Mouse (Mus musculus): ENCODE results near the gene Runx2.

Runx2 gene

DNA sequence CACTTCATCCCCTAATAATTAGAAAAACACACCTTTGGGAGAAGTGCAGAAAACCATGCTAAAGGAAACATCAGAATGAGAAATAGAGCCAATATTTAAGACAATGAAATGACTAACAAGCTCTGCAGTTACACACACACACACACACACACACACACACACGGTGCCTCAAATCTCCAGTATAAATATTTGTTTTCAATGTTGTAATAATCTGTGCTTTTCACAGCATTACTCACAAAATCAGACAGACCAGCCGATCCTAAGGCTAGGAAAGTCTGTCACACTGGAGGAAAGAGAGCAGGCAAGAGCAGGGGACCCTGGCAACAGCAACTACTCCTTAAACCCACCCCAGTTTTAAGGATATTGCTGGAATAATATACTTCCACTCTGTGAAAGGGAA lies 196.9 kb downstream of the Runx2 start:
- CTCF ChIA-PET, result interaction anchor here in 1 of 4 experiments (0.7 kb wide), 1 partner anchor 21 kb away, joined by 4 read pairs; no protein-coding TSS in a partner anchor
- POLR2A ChIA-PET, result interaction anchor here in 1 of 4 experiments (0.6 to 1.2 kb wide), 2 partner anchors 16 to 41 kb away, joined by 3 to 4 read pairs; no protein-coding TSS in a partner anchor

DNA sequence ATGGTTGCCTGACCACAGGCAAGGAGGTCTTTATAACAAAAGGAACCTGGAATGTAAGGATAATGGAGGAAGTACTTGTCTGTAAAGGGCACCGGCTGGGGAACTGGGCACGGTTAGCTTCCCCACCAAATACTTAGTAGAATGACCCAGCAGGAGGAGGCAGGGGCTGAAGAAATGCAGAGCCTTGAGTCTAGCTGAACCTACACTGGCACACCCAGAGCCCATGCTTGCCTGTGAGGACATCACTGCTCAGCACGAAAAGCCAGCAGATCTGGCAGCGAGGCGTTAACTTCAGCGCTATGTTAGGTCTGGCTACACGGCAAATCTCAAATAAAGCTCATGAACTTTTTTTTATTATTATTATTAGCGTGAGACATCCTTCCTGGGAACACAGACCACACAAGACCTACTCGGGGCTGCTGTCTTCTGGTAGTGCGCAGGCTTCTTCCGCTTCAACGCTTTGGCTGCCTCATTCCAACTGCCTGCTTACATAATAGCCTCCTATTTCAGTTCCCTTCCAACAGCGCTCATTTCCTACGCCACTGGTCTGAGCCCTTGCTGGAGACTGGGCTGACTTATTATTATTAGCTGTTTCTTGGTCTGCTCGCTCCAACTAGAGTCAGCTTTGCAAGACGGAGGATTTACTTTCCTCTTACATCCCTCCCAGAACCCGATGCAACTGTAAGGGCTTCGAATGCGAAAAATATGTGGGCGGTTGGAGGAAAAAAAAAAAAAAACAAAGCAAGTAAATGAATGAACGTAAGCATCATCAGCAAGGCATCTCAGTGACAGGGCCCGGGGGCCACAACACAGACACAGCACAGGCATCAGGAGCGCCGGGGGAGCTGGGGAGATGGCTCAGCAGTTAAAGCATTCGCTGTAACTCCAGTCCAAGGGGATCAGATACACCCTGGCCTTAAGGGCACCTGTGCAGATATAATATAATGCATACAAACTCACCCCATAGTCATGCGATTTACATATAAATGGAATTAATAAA lies 200.6 kb downstream of the Runx2 start:
- POLR2A ChIA-PET, result interaction anchor here in 2 of 4 experiments (0.6 to 0.7 kb wide), 2 partner anchors 80 to 105 kb away, joined by 3 to 4 read pairs; no protein-coding TSS in a partner anchor
- CTCF ChIA-PET, result interaction anchor here in 1 of 4 experiments (0.6 kb wide), 1 partner anchor 1153 kb away, joined by 5 read pairs; no protein-coding TSS in a partner anchor

DNA sequence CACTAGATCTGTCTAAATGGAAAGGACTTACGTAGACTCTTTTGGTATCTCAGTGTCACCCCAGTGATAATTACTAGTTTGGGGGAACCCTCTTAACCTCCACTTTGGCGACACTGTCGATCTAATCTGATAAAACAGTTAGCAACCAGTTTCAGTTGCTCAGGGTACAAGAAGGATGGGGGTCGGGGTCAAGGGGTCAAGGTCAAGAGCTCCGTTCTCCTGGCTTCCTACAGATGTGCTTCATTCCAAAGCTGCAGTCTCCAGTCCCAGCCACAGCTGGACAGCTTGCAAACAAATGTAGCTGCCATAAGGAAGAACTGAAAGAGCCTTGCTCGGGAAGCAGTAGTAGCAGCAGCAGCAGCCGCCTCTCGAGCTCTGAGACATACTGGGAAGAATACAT lies 202.0 kb downstream of the Runx2 start:
- POLR2A ChIA-PET, result interaction anchor here in 2 of 4 experiments (0.6 to 0.8 kb wide), 2 partner anchors 10 to 170 kb away, joined by 3 read pairs; no protein-coding TSS in a partner anchor
- CTCF ChIA-PET, result no interaction called here

DNA sequence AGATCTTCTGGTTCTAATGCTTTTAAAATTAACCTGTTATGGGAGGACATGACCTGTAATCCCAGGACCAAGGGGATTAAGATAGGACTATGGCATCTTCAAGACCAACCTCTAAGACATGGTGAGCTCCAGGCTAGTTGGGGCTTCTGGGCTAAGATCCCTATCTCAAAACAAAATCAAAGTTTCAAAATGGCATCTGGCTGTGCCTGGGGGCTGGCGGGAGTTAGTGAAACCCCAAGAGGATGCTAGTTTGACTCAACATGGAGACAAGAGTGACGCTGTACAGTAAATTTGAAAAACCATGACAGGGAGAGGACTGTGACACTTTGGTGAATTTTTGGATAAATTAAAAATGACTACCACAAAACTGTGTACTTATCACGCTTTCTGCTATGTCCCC lies 202.6 kb downstream of the Runx2 start:
- POLR2A ChIA-PET, result no interaction called here
- CTCF ChIA-PET, result no interaction called here

DNA sequence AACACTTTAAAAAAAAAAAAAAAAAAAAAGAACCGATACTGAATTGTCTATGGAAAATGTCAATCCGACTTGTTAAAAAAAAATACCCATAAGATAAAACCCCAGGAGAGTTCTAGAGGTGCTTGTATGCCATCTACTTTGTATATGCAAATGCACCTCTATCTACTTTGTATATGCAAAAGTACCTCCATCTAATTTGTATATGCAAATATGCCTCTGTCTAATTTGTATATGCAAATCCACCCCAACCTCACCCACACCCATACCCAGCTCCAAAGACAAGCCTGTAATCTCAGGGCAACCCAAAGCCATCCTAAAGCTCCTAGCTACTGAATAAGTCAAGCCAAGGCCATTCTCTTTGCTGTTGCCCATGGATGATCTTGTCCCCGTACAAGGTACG lies 203.1 kb downstream of the Runx2 start:
- POLR2A ChIA-PET, result interaction anchor here in 1 of 4 experiments (0.7 kb wide), 1 partner anchor 408 kb away, joined by 3 read pairs; no protein-coding TSS in a partner anchor
- CTCF ChIA-PET, result no interaction called here

DNA sequence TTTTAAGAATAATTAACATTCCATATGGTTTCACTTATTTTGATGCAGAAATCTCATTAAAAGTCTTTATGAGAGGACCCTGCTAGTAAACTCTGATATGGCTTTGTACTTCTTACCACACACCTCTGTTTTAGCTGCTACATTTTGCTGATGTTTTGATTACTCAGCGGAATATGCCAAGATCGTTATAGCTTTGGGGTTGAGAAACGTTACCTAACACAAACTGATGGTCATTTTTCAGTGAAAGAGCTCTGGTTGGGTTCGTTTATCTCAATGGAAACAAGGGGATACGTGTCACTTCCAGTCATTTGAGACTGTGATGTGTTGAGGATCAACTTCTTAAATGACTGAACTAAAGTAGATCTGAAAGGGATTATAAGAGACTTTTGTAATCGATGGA lies 203.8 kb downstream of the Runx2 start:
- CTCF ChIA-PET, result no interaction called here
- POLR2A ChIA-PET, result interaction anchor here in 1 of 4 experiments (0.7 kb wide), 1 partner anchor 409 kb away, joined by 3 read pairs; no protein-coding TSS in a partner anchor

DNA sequence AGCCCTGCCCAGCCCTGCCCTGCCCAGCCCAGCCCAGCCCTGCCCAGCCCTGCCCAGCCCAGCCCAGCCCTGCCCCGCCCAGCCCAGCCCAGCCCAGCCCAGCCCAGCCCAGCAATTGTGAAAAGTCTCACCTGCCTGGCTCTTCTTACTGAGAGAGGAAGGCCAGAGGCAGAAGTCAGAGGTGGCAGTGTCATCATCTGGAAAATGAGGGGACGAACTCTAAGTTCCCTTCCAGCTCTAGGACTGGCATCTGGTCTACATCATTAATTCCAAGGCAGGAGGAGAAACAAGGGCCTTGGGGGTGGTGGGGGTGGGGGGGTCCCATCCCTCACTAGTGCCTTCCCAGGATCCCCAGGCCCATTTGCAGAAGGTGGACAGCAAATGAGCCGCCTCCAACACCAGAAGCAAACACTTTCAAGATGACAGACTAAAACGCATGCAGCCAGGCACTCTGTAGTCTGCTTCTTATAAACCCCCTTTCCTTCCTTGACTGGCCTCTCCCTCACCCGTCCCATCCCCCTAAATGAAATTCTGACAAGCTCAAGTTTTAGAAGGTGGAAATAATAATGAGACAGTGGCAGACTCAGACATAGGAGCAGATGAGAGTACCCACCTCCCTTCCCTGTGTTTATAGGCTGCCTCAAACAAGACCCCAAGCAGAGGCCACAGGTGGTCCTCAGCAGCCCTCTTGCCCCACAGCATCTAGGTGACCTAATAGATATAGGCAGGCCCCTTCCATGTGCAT lies 204.5 kb downstream of the Runx2 start:
- ChIA-PET POLR2A (no interaction called here), CTCF (no interaction called here)

DNA sequence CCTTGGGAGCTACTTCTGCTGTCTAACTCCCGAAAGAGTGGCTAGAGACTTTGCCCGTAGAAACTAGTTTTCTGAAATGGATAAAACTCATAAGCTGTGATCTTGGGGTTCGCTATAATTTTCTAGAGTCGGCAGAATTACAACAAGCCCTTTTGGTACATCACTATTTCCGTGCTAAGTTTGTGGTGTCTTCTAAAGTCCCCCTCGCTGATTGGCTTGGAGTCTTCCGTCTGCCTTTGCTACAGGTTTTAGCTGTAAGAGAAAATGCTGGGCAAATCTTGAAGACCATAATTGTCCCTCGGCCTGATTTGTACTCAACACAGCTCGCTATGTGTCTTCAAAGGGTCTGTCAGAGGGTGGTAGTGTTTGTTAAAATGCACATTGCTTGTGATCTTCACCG lies 205.2 kb downstream of the Runx2 start:
- POLR2A ChIA-PET, result no interaction called here
- CTCF ChIA-PET, result no interaction called here

DNA sequence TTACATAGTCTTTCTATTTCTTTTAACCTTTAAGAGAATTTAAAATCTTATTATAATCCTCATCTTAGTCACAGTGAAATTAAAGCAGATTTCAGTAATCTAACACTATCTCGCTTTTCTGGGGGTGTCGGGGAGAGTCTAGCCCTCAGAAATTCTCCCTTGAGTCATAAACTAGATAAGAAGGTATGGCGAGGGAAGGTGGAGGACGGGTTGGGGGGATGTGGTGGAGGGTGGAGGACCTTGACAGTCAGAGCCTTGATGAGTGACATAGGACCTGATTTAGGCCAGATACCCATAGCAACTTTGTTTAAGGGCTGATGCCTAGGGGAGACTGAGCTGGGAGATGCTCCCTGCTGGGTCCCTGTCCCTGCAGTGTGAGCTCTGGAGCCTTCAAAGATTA lies 205.7 kb downstream of the Runx2 start:
- POLR2A ChIA-PET, result no interaction called here
- CTCF ChIA-PET, result no interaction called here

DNA sequence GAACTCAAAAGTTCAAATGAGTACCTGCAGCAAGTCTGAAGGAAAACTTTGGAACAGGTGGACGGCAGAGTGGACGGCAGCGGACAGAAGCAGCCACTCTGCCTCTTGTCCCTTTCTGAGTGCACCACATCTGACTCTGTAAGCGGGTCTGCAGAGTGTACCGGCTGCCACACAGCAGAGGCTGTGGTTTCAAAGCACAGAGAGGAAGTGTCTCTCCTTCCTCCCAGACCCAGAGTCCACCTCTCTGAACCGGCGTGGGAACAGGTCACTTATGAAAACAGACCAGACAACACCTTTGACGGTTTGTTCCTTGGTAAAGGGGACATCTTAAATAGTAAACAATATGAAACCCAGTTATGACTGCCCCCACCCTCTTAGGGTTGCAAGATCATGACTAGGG lies 207.2 kb downstream of the Runx2 start:
- POLR2A ChIA-PET, result no interaction called here
- CTCF ChIA-PET, result no interaction called here

DNA sequence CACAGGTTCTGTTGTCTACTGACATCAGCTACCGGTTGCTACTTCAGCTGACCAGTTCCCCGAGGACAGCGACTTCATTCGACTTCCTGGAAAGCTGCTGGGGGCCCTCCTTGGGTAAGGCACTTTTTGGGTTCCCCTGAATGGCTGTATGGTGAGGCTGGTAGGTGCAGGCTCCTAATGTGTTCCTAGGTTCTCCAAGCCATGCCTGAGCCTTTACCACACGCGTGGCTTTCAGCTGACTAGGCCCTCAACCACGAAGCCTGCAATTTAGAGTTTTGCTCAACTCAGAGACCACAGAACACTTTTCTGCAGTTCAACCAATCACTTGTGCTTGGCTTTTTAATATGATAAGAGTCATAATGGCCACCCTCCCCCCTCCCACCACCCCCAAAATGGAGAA lies 208.4 kb downstream of the Runx2 start:
- POLR2A ChIA-PET, result interaction anchor here in 1 of 4 experiments (0.6 kb wide), 1 partner anchor 24 kb away, joined by 3 read pairs; no protein-coding TSS in a partner anchor
- CTCF ChIA-PET, result no interaction called here

DNA sequence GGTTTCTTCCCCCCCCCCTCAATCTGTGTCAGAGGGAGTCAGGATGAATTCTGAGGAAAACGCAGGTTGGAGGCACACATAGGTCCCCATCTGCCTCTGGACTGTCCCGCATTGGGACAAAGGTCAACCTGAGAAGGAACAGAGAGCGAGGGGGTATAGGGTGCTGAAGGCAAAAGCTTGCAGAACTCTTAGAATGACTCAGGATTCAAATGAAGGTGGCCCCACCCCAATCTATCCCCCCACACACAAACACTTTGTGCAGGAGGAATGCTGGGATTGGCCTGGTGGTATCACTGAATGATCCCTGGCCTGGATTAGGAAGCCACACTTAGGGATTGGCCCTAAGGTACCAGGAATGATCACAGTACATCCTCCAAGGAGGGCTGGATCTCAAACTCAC lies 208.8 kb downstream of the Runx2 start:
- POLR2A ChIA-PET, result interaction anchor here in 1 of 4 experiments (0.8 kb wide), 1 partner anchor 504 kb away, joined by 4 read pairs; no protein-coding TSS in a partner anchor
- CTCF ChIA-PET, result no interaction called here

DNA sequence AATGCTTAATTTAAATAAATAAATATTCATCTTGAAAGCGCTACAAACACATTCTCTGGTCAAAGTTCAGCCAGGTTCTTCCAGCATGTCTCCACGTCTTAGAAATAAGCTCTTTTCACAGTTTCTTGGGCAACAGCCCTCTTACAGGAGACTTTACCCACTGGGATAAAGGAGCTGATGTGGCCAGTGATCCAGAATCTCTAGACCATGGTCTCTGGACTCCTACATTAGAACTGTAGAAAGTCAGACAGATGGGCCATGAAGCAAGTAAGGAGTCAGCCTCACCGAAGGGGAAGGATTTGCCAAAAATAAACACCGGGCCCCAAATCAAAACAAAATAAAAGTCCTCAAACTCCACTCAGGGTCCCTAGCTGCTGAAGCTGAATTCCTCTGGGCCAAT lies 211.4 kb downstream of the Runx2 start:
- POLR2A ChIA-PET, result interaction anchor here in 1 of 4 experiments (0.6 kb wide), 1 partner anchor 114 kb away, joined by 4 read pairs; no protein-coding TSS in a partner anchor
- CTCF ChIA-PET, result no interaction called here

DNA sequence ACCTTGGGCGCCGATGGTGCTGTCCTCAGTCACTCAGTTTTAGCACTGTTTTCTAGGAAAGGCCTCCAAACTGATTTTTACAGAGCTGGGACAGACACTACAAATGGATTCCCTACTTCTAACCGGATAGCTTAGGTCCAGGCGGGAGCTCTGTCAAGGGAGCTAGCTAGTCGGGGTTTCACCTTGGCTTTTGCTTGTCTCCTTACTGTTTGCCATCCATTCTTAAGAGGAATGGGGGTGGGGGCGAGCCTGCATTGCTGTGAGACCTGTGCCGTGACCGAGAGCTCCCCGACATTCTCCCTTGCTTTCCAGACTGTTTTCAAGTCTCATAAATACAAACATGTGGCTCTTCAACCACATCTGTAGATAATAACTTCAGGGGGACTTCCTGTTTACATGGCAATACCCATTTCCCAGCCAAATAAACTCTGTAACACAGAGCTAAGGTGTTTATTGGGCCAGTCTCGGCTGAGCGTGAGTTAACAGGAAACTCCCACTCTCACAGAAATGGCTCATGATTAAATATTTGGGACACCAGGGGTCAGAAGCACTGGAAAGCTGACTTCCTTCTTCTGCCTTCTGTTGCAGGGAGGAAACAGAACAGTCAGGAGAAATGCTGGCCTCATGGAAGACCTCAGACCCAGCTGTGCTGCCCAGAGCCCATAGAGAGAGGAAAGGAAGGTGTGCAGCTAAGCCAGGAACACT lies 213.1 kb downstream of the Runx2 start:
- POLR2A ChIA-PET, result interaction anchor here in 2 of 4 experiments (0.6 to 1.1 kb wide), 2 partner anchors 17 to 646 kb away, joined by 3 to 4 read pairs; no protein-coding TSS in a partner anchor
- CTCF ChIA-PET, result no interaction called here

DNA sequence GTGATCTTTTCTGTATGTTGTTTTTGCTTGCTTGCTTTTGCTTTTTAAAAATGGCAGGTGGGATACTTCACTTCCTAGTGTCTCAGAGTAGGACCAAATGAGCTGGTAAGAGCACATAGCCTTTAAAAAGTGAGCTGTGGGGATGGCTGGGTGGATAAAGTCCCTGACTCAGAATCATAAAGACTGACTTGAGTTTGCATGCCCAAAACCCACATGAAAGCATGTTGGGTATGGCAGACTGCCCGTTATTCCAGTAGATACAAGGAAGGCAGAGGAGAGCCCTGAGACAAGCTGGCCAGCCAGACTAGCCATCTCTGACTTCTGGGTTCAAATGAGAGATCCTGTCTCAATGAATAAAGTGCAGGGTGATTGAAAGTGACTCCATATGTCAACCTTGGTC lies 214.7 kb downstream of the Runx2 start:
- POLR2A ChIA-PET, result no interaction called here
- CTCF ChIA-PET, result no interaction called here

DNA sequence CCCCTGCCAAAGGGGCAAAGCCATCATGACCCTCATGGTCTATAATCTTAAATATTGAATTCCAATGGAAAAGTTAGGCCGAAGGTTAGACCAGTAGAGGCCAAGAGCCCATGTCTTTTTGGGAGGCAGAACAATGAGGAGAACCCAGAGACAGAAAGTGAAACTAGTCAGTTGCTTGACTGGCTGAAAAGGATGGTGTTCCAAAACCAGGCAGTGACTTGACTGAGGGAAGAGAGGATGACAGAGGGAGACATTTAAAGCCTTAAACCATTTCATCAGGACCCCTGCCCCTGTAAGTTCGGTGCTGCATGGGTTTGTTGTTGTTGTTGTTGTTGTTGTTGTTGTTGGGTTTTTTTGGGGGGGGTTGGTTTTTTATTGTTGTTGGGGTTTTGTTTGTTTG lies 215.5 kb downstream of the Runx2 start:
- ChIA-PET CTCF (interaction anchor here in 1 of 4 experiments (0.6 kb wide), 1 partner anchor 91 kb away, joined by 3 read pairs; no protein-coding TSS in a partner anchor), POLR2A (no interaction called here)

DNA sequence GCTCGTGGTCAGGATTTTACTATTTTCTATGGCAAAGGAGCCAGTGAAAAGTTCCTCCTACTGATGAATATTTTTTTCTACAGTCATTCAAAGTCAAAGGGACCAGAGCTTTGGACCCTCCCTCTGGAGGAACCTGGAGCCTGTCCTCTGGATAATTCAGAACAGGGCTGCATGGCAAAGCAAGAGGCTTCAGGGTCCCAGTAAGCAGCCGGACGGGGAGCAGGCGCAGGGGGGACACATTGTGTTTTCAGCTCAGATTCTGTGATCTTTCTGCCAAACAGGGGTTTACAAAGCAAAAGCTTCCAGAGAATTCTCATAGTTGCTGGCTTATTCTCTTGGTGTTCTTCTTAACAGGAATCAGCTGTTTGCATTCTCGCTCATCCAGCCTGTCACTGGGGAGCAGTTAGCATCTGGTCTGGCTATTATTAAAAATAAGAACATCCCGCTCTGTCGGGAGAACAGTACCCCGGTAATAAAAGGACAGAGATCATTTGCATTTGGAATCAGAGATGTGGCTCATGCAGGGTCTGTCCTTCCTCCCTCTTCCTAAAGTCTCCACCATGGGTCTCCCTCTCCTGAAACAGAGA lies 216.6 kb downstream of the Runx2 start:
- POLR2A ChIA-PET, result no interaction called here

DNA sequence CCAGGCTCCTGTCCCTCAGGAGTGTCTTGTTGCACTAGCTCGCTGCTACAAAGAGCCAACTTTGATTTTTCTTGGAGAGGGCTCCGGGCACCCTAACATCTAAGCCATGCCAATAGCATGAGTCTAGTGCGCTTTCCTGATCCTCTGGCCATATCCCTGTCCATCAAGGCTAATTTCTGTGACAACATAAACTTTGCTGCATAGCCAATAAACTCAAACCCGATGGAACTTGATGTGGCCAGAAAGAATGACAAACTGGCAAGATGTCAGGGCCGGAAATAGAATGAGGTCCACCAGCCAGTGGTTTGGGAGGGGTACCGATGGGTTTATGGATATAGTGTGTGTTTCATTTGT lies 221.9 kb downstream of the Runx2 start:
- ChIA-PET POLR2A (no interaction called here), CTCF (no interaction called here)

More for the DNA sequence above, 216.6 kb downstream of the Runx2 start:
- CTCF ChIA-PET, result interaction anchor here in 2 of 4 experiments (0.6 to 0.8 kb wide), 3 partner anchors 172 to 476 kb away, joined by 3 to 5 read pairs (median 4); no protein-coding TSS in a partner anchor
